Mouse (Mus musculus) urinary bladder, postnatal 25 days (tissue): ENCODE results near the gene Slc32a1.

Source experiments
- DNase-seq: peaks from one replicate; pipeline ENCODE4 v3.0.0; 2022; ENCODE audit warnings: low spot score

The Slc32a1 gene

DNA sequence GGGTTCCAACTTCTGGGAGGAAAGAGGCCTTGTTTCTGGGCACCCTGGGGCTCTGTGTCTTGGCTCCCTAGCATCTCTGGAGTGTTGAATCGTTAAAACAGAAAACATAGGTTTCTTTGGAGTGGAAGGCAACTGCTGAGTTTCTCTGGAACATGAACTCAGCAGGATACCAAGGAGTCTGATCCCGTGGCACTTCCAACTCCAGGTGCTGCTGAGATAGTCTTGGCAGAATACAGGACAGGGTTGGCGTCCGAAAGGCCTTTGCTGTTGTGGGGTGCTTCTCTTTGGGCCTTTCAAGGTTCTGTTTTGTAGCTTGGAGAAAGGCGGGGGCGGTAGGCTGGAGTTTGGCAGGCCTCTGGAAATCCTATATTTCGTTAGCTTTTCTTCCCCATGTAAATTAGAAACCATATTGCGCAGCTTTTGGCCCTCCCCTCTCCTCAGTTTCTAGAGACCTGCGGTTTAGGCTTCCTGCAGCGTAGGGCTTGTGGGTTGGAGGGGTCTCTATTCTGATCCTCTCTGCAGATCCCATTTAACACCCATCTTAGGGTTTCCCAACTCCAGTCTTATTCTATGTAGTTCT, 2.2 kb downstream of the Slc32a1 start:
- no peak for DNase-seq

DNA sequence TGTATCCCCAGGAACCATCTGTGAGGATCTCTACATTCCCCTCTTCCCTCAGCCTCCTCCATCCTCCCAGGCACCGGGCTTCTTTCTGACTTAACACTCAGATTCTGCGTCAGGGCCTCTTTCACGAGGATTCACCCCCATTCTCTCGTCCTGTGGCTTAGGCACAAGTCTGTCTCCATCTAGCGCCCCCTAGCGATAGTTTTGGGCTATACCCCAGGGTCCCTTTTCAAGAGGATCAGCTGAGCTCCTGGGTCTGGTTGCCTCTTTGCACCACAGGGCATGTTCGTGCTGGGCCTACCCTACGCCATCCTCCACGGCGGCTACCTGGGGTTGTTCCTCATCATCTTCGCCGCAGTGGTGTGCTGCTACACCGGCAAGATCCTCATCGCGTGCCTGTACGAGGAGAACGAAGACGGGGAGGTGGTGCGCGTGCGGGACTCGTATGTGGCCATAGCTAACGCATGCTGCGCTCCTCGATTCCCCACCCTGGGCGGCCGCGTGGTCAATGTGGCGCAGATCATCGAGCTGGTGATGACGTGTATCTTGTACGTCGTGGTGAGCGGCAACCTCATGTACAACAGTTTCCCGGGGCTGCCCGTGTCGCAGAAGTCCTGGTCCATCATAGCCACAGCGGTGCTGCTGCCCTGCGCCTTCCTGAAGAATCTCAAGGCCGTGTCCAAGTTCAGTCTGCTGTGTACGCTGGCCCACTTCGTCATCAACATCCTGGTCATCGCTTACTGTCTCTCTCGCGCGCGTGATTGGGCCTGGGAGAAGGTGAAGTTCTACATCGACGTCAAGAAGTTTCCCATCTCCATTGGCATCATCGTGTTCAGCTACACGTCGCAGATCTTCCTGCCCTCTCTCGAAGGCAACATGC, 3.2 kb downstream of the Slc32a1 start:
- no peak for DNase-seq

DNA sequence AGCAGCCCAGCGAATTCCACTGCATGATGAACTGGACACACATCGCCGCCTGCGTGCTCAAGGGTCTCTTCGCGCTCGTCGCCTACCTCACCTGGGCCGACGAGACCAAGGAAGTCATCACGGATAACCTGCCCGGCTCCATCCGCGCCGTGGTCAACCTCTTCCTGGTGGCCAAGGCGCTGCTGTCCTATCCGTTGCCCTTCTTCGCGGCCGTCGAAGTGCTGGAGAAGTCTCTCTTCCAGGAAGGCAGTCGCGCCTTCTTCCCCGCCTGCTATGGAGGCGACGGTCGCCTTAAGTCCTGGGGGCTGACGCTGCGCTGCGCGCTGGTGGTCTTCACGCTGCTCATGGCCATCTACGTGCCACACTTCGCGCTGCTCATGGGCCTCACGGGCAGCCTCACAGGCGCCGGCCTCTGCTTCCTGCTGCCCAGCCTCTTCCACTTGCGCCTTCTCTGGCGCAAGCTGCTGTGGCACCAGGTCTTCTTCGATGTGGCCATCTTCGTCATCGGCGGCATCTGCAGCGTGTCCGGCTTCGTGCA, 3.9 kb downstream of the Slc32a1 start:
- peak; percentile 12 for DNase-seq

DNA sequence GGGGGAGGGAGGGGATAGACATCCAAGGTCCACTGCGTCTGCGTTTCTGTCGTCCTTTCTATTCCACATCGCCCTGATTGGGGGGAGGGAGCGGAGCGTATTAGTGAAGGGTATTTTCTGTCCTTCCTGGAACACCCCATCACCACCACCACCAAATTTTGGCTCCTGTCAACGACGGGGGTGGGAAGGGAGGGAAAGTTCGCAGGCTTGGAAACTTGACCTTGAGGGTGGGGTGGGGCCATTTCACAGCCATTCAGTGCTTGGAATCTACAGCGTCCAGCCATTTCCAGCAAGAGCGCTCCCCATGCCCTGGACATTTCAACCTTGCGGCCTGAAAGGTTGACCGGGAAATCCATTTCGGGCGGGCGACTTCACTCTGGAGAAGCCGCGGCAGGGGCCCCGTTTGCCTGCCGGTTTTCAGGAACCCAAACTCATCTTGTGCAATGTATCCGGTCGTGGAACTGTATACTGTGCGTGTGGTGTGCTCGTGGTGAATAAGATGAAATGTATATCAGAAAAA, 4.7 kb downstream of the Slc32a1 start:
- DNase-seq, result no peak

DNA sequence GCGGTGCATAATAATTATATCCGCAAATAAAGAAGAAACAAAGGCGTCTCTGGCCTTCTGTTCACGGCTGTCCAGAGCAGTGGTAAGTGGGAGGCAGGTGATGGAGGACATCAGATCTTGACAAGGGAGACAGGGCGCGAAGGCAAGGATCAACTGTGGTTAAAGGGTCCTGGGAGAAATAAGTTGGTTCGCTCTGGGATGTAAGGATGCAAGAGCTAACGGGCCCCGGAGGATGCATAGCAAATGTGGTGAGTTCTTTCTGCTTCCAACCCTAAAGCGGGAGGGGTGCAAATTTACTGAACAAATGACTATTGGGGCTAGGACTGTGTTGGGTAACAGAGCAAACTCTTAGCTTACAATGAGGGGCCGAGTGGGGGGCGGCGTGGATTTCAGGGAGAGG, 5.1 kb downstream of the Slc32a1 start:
- no peak for DNase-seq

DNA sequence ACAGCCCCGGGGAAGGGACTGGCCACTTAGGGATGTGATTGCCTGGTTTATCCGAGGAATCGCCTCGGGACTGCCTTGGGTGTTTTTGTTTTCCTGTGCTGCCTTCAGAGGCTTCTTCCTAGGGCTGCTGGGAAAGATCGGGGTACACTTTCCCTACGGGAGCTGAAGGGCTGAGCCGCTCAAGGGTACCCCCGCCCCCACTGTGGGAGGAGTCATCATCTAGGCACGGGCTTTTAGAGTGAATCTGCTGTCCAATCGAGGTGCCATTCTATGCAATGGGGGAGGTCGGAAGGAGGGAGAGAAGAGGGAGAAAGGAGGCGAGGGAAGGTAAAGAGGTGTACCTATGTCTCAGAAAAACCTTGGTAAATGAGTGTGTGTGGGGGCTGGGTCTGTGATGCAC, 5.7 kb downstream of the Slc32a1 start:
- DNase-seq, result no peak

DNA sequence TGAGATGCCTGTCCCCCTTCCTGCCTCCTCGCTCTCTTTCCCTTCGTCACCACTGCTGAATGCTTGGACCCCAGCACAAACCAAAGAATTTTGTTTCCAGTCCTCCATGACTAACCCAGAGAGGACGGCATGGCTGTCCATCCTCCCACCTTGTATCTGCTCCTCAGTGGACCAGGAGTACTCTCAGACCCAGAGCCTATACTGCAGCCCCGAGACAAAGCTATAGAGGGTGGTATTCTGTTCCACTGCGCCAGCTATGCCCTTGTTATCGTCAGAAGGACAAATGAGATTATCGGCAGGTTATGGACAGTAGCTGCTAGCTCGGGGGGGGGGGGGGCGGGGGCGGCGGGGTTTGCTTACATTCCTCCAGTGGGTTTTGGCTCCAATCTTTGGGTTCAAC, 6.2 kb downstream of the Slc32a1 start:
- DNase-seq, result no peak

DNA sequence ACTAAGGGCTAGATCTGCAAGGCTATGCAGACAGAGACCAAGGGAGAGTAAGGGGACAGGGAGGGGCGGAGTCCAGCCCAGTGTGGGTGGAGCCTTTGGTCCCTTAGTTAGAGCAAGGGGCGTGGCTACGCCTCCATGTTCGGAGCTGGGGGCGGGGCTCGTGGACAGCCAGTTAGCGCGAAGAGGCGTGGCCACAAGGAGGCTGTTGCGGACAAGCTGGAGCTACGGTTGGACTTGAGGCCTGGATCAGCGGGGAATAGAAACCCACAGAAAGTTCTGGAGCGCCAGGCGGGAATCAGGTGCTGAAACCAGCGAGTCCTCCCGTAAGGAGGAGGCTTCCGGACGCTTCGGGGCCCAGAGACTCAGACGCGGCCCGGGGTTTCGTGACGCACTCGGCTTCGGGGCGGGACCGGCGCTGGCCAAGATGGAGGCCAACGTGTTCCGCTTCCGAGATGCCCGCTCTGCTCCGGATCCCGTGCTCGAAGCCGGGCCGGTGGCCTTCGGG, 14.2 kb downstream of the Slc32a1 start, which contains the start of gene Actr5:
TSS of gene Actr5 (plus strand) at position 171 of the 505 bp plus-strand sequence.
- peak; percentile 84 for DNase-seq

DNA sequence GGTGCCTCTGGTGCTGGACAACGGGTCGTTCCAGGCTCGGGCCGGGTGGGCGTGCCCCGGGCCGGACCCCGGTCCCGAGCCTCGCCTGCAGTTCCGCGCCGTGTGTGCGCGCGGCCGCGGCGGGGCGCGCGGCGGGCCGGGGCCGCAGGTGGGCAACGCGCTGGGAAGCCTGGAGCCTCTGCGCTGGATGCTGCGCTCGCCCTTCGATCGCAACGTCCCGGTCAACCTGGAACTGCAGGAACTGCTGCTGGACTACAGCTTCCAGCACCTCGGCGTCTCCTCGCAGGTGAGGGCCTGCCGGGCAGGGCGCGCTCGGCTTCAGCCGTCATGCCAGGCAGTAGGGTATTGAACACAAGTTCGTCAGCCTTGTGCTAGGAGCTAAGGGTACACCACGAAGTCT, 14.7 kb downstream of the Slc32a1 start:
- DNase-seq, result peak; percentile 18

DNA sequence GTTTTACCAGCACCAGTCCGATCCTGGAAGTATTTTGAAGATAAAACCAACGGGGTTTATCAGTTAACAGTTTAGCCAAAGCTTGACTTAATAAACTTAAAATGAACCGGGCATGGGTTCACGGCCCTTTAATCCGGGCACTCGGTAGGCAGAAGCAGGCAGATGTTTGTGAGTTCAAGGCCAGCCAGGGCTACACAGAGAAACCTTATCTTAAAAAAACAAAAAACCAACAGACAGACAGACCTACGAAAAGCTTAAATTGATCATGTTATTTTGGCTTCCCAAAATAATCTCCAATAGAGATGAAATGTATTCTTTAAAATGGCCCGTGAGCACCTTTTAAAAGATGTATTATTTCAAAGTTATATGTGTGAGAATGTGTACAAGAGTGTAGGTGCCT, 15.1 kb downstream of the Slc32a1 start:
- DNase-seq, result no peak

DNA sequence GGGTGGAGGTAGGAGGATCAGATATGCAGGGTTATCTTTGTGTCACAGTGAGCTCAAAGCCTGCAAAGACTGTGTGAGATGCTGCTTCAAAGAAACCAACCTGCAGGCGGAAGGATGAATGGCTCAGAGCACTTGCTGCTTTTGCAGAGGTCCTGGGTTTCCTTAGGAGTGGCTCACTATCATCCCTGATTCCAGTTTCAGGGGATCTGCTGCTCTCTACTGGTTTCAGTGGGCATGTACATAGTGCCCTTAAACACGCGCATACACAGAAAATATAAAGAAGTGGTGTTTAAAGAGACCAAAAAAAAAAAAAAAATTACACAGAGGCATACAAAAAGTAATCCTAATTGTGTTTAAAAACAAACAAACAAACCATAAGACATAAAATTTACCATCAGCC, 18.3 kb downstream of the Slc32a1 start:
- no peak for DNase-seq

DNA sequence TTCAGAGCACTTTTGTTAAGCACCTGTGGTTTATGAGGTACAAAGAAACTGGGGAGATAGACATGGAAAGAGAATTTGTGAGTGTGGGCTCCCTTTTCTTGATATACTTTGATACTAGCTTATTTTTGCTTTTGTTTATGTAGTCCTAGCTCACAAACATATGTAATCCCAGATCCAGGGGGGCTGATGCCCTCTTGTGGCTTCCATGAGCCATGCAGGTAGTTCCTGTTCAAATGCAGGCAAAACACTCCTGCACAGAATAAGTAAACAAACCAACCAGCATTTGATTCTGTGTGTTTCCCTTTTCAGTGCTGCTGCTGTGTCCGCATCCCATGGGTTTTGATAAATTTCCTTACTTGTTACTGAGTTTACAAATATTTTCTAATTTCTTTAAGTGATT, 18.8 kb downstream of the Slc32a1 start:
- no peak for DNase-seq

DNA sequence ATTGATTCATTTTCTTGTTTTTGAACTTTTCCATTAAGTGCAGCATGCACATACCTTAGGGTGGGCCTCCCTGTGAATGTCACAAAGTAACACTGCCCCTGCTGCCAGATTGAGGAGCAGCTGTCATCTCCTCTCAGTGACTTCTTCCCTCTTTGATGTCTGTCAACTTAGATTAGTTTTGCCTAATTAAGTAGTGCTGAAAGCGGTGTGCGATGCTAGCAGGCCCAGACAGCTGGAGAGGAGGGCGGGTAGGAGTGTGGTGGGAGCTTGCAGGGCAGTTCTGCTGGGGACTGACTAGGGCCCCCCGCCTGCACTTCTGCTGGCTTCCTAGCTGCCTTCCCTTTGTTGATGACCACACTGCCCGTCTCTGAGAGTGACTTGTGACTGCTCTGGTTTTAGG, 21.3 kb downstream of the Slc32a1 start:
- no peak for DNase-seq

DNA sequence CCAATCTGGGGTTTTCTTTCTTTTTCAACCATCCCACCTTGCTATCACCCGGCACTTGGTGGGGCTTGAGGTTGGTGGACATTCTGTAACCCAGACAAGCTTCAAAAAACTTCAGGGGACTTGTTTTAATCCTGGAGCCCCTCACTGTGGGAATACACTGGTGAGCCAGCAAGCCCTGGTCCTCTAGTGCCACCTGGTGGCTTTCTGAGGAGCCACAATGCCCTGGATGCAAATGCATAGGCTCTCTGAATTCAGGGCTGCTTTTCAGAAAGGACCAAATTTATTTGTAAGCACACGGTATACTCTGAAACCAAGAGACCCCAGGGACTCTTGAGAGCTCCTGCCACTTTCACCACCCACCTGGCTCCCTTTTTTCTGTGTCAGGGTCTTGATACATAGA, 31.3 kb downstream of the Slc32a1 start:
- DNase-seq, result peak; percentile 52

DNA sequence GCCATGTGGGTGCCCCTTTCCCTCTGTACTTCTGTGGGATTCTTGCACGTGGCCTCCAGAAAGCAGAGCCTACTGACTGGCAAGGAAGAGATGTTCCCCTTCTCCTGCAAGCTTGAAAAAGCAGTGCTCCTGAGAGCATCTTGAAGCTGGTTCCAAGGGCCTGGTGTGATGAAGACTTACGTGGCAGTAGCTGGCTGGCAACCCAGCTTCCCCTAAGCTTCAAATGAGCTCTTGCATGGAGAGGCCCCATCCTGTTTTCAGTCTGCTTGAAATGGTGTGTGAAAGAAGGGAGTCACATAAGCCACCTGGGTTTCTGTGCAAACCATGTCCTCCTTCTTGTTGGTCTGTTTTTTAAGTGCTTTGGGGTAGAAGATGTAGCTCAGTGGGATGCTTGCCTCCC, 32.0 kb downstream of the Slc32a1 start:
- no peak for DNase-seq

DNA sequence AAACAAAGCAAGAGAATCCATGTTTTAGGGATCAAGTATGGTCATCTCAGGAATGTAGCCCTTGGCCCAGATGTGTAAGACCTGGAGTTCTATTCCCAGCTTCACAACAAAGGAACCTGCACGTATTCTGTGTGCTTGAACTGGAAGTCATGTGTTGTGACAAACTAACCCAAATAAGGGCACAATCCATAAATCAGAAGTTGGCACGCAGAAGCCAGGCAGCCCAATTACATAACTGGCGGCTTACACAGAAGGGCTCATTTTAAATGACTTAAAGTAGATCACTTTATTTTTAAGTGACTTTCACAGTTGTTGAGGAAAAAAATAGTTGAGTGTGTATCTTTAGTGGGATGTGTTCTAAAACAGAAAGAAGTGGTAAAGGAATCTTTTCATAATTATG, 33.2 kb downstream of the Slc32a1 start:
- no peak for DNase-seq

DNA sequence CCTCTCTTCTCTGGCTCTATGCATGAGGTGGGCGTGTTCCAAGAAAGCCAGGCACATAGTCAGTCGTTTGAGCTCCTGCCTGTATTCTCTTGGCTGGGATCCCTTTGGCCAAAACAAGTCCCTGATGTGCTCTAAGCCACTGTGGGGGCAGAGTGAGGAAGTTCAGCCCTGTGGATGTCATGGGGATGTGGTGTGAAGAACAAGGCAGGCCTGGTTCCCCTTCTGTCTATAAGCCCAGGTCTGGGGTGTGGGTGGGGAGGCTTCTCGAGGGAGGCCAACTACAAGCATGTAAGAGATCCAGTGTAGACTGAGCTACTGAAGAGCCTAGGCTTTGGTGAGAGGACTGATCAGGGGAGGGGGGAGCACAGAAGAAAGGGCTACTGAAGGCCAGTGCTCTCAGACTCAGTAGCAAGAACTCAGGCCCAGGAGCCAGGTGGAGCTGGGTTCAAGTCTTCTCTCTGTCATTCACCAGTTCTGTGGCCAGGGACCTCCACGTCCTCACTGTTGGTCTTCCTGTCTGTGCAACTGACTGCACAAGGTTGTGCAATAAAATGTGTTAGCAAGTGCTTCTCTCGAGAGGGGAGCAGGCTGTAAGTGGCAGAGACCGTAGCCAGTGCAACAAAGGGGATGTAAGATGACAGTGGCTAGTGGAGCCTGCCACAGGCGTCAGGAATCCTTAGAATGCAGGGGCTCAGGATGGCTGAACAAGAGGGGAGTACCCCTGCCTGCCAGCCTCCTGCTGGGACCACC, 40.8 kb downstream of the Slc32a1 start:
- no peak for DNase-seq

DNA sequence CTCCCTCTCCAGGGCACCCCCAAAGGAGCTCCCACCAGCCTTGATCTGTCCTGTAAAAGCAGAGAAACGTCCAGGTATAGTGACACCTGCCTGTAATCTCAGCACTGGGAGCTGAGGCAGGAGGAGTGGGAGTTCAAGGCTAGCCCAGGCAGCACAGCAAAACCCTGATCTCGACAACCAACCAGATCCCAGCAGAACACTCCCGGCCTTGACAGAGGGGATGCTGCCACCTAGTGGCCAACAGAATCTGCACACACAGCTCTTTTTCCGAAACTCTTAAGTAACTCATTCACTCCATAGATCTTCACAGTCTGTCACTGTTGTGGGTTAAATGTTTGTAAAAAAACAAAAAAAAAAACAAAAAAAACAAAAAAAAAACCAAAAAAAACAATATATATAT, 42.4 kb downstream of the Slc32a1 start:
- peak; percentile 68 for DNase-seq

DNA sequence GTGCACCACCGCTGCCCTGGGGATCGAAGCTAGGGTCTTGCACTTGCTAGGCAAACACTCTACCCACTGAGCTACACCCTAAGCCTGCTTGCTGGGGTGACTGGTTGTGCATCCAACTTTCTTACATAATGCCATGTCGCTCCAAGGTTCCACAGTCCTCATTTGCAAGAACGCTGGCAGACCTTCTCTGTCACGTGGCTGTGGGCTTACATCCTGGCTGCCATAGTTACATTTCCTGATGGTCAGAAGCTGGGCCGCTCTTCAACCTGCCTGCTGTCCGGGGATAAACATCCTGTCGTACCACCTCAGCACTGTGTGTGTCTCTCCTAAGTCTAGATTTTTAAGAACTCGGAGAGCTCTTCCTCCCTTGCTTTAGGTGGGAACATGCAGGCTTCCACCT, 44.1 kb downstream of the Slc32a1 start:
- DNase-seq, result no peak

DNA sequence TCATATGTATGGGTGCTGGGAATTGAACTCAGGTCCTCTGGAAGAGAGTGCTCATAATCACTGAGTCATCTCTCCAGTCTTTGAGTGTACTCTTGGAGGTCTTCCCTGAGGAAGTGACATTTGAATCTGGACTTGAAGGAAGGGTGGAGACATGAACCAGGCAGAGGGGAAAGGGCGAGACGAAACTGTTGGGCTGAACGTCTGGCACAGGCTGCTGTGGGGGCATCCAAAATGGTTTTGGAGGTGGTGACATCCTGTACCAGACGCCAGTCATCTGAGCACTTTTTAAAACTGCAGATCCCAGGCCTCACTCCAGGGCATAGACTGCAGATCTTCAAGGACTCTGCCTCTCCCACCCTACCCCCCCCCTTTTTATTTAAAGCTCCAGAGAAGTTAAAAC, 45.2 kb downstream of the Slc32a1 start:
- no peak for DNase-seq

DNA sequence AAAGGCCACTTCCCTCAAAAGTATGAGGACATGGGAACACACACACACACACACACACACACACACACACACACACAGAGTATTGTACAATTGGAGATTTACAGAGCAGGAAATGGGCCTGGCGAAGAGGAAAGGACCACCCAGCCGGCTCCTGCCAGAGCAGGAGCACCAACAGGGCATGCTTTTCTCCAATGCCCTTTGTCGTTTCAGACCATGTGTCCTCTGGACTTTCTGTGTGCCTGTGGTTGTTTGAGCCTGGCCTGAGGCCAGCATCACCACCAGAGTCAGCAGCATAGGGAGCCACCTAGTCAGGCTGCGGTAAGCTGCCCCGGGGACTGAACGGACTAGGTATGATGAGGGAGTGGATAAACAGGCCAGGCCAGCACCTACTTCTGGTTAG, 48.3 kb downstream of the Slc32a1 start:
- DNase-seq, result no peak

DNA sequence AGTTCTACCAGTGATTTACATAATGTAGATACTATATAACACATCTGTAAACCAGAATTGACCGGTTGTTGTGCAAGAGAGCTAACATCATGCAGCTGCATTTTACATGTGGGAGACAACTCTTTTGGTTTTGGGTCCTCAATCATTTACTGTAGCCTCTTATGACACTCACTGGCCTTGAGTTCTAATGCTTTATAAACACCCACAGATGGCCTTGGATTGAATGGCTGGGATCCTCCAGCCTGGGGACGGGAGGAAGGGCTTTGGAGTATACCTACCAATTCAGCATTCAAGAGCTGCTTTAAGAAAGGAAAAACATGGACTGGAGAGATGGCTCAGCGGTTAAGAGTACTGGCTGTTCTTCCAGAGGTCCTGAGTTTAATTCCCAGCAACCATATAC, 48.8 kb downstream of the Slc32a1 start:
- DNase-seq, result no peak
